Mouse (Mus musculus) telencephalon, adult 2 months (tissue): ENCODE measurements around the gene Pde4c.
A peak's percentile ranks its signal among the peaks of the same experiment; 100 is the strongest.

Experiments
- DNase-seq: peaks from one replicate; pipeline ENCODE4 v3.0.0-alpha.2; 2011; ENCODE audit warnings: low read depth, low spot score

Gene Pde4c

DNA sequence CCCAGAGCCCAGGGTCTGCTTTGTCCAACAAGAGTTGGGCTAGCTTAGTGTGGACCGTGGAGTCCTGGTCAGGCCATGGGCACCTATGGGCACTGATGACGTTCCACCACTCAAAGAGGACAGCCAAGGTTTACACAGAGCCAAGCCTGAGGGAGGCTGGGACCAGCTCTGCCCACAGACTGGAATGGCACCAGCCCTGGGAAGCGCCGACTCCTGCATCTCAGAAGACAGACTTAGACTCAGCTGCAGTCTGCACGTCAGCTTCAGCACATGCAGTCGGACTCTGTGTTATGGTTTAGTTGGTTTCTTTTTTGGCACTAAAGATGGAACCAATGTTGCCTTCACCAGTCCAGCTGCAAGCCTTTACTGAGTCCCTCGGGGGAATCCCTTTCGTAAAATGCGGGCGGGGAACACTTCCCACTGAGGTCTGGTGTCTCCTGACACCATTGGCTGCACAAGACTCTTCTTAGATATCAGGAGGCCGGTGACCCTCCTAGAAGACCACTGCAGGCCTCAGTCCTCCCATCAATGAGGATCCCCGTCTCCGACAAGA, 26.7 kb downstream of the Pde4c start:
- no peak for DNase-seq

DNA sequence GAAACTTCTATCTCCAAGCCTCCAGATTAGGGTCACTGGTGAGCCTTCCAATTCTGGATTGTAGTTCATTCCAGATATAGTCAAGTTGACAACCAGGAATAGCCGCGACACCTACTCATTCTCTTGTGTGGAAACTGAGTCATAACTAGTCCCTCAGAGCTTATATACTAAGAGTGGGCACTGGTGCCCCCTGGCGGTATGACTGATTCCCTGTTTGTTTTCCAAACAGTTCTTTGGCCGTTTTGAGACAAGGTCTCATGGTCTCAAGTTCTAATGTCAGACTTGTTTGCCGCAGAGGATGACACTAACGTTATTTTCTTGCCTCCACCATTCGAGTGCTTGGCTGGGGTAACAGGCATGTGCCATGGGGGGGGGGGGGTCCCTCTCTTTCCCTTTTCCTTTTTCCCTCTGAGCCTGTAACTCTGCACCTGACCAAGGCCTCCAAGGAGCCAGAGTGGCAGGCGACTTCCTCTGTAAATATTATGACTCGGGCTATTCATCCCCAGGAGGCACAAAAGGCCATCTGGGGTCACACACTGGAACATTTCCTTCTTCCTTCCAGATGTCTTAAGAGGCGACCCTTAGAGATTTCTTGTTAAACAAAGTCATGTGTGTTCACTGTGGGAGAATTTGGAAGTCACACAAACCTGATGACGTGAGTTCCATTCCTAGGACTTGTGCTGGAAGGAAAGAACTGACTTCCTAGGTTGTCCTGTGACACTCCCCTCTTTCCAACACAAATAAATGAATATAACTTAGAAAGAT, 28.7 kb downstream of the Pde4c start:
- DNase-seq, result no peak

DNA sequence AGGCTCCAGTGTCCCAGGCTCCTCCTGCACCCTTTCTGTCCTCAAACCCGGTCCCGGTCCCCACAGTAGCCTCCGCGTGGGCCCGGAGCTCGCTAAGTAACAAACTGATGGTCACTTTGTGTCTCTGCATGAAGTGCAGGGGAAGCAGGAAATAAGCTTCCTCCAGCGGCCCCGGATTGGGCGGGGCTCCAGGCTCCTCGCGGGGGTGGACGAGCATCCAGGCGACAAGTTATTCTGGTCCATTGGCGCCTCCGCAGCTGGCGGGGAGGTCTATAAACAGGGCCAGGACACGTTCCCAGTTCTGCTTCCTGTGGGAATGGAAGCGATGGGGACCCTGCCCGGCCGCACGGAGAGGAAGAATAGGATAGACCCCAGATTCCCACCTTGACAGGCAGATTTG, 29.6 kb downstream of the Pde4c start:
- peak; percentile 79 for DNase-seq

DNA sequence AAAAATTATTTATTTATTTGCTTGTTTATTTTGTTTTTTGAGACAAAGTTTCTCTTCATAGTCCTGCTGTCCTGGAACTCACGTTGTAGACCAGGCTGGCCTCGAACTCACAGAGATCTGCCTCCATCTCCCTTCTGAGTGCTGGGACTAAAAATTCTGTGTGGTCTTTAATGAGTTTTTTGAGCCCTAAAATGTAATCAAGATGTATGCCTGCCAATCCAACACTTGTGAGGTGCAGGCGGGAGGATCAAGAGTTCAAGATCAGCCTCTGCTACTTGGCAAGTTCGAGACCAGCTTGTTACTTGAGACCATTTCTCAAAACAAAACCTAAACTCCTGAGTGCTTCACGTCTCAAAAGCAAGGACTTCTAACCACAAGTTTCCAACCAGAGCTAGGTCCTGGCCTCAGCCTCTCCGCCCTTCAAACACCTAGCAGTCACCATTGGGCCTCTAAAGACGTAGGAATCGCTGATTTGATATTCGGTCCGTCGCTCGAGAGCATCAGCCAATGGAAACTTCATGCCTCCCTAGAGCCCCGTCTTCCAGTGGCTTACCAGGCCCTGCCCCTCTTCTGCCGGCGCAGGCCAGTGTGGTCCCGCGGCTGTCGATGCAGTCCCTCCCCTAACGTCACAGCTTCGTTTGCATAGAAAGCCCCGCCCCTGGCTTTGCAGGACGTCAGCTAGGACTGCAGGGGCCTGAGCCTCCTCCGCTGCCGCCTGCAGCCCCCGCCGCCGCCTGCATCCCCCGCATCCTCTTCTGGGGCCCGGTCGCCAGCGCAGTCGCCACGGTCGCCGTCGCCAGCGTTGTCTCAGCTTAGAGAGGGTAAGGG, 30.7 kb downstream of the Pde4c start, which contains the start of gene Rab3a:
TSS of gene Rab3a (plus strand) at position 637 of the 828 bp plus-strand sequence.
- peak; percentile 99 for DNase-seq

DNA sequence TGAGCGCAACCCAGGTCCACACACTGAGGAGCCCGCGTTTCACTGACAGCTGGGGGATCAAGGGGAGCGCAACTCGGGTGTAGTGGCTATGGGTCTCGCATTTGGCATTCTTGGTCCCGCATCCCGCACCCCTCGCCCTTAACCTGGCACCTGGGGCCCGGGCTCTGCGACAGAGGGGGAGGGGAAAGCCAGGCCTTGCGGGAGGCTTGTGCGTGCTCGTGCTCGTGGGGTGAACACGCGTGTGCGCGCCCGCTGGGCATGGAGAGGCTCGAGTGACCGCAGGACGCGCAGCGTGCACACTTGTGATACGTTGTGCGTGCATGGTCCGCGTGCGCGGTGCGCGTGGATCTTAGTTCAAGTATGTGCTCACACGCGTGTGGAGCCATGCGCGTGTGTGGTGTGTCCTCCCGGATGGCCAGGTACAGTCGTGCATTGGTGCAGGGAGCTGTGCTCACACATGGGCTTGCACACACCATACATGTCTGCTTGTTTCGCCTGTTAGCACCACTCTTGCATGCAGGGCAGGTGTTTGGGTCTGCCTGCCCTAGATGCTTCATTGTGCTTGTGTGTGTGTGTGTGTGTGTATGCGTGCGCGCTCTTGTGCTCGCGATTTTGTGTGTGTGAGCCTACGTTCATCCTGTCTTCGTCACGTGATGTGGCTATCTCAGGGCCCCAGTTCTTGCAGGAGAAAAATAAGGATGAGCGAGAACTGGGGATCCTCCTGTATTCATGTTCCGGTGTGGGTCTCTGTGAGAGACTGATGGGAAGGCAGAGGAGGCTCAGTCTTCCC, 31.5 kb downstream of the Pde4c start:
- no peak for DNase-seq

DNA sequence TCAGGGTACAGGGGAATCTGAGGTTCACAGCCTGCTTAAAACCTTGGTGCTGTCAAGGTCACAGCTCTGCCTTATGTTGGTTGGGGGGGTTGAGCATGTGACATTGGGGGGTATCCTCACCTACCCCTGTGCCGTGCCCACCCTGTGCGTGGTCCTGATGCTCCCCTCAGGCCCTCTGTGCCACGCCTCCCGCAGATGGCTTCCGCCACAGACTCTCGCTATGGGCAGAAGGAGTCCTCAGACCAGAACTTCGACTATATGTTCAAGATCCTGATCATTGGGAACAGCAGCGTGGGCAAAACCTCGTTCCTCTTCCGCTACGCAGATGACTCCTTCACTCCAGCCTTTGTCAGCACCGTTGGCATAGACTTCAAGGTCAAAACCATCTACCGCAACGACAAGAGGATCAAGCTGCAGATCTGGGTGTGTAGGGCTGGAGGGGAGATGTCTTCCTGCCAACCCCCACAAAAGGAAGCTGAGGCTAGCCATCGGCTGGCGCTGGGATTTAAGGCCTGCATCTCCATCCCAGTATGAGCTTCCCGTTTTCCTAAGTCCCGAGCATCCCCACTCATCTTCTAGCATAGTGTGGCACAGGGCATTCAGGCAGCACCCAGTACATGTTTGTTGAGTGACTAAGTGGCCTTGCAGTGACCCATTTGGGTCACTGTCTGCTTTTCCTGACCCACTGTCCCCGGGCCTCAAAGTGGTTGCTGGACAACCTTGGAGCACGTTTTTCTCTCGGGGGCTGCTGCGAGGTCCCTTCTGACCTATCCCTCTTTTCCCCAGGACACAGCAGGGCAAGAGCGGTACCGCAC, 32.3 kb downstream of the Pde4c start:
- no peak for DNase-seq

DNA sequence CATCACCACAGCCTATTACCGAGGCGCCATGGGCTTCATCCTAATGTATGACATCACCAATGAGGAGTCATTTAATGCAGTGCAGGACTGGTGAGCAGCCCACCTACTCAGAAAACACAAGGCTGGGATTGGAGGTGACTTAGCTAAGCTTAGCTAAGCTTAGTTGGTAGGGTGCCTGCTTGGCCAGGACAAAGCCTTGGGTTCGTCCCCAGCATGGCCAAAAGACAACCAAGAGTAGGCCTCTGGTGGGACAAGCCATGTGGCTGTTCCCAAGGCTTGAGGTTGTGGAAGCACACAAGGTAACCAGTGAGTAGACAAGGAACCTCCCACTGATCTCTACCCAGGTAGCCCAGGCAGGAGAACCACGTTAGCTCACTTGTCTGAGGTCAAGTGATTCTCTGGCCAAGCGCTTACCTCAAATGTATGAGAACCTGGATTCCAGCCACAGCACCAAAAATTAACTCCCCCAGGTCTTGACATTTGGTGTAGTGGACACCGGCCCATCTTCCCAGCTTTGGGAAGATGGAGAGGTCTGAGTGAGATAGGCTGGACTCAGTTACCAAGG, 33.0 kb downstream of the Pde4c start:
- no peak for DNase-seq

DNA sequence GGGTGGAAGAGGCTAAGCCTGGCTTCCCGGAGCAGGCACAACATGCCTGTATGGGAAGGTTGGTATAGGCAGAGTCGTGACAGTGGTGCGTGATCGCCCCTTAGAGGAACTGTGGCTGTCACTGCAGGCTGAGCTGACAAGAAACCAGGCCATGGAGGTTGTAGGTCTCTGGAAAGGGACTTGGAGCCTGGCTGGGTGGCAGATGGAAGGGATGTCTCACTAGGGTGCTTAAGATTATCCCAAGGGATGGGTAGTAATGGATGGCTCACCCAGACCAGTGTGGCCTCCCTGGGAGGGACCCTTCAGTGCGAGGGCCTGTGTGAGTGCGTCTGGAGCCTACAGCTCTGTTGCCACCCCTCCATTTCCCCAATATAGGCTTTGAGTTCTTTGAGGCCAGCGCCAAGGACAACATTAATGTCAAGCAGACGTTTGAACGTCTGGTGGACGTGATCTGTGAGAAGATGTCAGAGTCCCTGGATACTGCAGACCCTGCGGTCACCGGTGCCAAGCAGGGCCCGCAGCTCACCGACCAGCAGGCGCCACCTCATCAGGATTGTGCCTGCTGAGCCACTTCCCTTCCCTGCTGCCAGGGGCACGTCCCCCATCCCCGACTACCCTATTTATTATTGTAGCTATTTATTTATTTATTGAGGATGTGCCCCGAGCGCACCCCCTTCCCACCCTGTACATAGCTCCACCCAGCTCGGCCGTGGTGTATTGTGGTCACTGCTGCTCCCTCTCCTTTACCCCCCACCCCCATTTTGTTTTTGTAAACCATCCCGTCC, 34.2 kb downstream of the Pde4c start:
- no peak for DNase-seq

DNA sequence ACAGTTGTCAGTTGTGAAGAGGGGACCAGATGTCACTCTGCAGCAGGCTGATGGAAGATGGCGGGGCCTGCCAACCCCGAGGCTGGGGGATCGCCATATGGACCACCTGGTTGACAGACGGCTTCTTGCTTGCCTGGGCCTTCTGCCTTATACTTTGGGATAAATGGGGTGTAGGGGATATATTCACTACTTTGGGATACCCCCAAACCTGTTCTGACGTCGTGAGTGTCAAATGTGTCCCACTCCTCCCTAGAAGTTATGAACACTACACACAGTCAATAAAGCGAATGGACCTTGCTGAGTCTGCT, 34.7 kb downstream of the Pde4c start:
- DNase-seq, result no peak

DNA sequence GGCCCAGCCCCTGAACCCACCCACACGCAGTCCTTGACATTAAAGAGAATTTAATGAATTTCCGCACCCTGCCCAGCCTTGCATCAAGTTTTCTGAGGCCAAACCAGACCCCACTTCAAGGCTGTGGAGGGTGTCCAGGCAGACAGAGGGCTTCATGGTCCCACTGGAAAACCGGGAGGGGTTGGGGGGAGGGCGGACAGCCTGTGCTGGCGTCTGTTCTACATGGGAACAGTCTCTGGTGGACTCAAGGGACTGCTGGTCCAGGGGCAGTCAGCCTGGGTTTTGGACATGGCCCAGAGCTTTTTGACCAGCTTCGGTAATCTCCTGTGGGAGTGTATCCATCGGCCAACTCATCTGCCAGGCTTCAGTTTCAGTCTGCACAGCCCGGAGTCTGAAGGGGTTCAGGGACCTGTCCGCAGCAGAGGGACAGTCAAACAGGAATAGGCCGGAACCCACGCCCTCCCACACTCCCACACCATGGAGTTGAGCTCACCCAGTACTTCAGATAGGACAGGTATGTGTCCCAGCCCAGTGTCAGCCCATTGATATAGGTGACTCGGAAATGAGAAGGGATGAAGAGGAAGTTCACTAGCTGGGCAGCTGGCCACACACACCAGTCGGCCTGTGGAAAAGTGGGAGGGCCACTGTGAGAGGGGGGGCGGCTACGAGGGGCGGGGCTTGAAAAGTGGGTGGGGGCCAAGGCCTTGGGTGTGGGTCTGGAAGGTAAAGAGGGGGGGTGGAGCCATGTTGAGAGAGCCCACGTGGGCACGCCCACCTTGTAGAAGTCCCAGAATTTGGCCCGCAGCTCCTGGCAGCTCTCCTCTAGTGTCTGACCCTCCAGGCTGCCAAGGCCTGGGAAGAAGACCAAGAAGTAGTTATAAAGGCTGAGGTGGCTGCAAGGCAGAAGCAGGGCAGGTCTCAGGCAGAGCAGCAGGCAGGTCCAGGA, 35.4 kb downstream of the Pde4c start:
- DNase-seq, result no peak

DNA sequence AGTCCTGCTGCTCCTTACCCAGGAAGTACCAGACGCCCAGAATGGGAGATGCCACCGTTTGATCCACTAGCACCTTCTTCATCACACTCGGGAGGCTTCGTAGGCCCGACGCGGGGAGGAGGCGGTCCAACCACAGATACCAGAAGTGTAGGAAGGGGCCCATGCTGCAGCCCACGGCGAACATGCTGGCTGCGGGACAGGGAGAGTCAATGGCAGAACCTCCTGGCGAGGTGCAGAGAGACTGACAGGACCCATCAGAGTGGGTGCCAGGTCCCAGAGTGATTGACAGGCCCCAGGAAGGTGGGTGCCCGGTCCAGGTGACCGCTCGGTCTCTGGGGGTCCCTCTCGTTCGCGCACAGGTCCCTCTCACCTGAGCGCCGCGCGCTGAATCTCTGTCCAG, 36.8 kb downstream of the Pde4c start:
- DNase-seq, result no peak

DNA sequence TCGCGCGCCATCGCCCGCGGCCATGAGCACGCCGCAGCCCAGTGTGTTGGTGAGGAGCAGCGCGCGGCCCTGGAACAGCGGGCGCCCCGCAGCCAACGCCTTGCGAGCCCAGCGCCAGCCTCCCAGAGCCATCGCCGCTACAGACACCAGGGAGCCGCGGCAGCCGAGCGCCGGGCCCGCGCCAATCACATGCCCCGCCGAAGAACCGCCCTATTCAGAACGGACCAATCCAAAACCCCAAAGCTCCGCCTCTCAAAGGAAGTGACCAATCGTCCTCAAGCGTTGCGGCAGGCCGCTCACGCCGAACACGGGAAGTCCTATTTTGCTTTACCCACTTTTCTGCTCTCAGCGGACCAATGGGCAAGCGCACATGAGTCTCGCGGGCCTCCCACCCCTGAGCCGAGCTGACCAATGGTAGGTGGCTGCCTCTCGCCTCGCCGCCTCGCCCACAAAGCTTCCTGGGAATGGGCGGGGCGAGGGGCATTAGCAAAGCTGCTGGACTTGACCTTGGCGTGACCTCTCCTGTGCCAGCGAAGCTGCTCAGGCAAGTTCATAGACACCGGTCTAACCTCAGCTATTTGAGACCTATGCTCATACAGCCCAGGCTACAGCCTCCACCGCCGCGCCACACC, 37.4 kb downstream of the Pde4c start, which contains the start of gene Mpv17l2:
TSS of gene Mpv17l2 (minus strand) at position 172 of the 632 bp plus-strand sequence.
- DNase-seq, result peak; percentile 99

DNA sequence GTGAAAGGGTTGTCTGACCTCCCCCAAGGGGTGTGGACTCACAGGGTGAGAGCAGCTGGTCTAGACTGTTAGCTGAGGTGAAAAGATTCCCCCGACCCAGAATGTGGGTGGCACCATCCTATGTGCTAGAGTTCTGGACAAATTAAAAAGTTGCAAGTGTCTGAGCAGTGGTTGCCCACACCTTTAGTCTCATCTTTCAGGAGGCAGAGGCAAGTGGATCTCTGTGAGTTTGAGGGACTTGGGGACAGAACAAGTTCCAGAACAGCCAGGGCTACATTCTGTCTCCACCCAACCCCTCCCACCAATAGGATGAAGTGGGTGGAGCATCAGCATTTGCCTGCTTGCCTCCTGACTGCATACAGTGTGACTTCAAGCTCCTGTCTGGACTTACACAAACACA, 38.6 kb downstream of the Pde4c start:
- no peak for DNase-seq

DNA sequence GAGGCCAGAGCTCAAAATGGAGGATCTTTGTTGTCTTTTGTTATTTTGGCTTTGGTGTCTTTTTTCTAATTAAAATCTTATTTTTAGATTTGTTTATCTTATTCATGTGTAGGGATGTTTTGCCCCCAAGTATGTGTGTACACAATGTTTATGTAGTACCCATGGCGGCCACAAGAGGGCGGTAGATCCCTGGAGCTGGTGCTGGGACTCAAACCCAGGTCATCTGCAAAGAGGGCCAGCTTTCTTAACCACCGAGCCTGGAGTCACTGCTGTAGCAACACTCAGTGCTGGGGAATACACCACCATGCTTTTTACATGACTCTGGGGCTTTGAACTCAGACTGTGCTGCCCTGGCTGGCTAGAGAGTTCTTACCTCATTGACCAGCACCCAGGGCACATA, 39.8 kb downstream of the Pde4c start:
- no peak for DNase-seq

DNA sequence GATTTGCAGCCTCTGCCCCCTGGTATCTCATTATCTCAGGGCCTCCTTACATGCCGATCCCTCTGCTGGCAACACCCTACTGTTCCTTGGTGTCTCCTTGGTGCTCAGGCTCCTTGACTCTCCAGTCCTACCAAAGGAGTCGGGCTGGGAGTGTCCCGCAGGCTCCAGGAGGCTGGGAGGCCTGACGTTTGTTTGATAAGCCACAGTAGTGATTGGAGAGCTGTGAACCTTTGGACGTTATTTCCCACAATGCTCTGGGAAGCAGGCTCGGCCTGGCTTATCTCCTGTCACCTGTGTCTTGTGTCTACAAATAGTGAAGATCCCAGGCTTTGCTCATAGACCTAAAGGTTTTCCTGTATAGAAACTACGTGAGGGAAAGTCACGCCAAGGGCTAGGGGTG, 40.5 kb downstream of the Pde4c start:
- no peak for DNase-seq

DNA sequence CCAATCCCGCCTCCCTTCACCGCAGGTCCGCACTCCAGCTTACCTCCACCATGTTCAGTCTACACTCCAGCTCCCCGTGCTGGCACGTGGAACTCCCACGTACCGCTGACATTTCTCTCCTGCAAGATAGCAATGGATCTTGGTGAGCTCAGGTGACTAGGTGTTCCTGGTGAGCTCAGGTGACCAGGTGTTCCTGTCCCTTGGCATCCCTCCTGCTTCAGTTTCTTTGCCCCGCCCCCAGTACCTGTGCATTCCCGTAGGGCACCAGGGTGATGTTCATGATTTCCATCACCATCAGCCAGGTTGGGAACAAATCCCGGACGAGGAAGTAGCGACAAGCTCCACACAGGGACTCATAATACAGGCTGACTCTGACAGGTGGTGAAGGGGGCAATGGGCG, 41.2 kb downstream of the Pde4c start:
- DNase-seq, result no peak

DNA sequence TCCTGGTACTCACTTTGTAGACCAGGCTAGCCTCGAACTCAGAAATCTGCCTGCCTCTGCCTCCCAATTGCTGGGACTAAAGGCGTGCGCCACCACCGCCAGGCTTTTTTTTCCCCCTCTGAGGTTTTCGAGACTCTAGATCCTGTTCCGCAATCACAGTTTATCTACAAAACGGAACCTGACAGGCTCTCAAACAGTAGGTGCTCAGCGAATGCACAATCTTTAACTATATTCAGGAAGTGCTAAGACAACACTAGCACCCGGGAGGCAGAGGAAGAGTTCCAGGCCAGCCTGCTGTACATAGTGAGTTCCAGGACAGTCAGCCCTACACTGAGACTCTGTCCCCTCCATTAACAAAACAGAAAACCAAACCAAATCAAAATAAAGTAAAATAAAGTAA, 41.8 kb downstream of the Pde4c start:
- DNase-seq, result no peak

DNA sequence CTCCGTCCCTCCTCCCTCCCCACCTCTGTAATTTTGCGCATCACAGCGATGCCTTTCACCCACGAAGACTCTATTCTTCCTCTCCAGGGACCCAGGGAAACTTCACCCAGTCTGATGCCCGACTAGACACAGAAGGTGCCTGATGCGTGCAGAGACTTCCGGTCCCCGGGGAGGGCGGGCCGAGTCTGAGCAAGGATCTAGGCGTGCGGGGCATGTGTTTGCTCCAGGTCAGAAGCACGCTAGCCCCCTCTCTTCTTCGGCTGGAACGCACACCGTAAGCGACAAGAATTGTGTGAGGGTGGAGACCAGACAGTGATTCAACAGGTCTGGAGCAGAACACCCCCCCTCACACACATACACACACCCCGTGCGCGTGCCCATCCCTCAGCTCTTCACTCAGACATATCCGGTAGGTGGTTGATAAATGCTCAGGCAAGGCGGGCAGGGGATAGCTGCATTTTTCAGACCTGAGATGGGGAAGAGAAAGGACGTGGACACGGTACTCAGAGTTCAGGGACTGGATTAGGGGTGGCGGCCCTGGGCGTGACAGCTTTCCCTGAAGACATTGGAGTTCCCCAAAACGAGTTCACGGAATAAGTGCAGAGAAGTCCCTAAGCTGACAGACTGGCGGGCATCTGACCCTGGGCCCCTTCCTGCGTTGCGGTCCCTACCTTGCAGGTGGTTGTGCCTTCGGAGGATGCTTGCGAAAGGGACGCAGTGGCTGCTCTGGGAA, 42.5 kb downstream of the Pde4c start:
- no peak for DNase-seq
